Mouse (Mus musculus) 416B (cell line): ENCODE data around the gene Cdc42bpb.

ENCODE experiments used
- DNase-seq: peaks from one replicate; pipeline ENCODE4 v3.0.0; 2011; ENCODE audit warnings: low read depth

Gene Cdc42bpb

DNA sequence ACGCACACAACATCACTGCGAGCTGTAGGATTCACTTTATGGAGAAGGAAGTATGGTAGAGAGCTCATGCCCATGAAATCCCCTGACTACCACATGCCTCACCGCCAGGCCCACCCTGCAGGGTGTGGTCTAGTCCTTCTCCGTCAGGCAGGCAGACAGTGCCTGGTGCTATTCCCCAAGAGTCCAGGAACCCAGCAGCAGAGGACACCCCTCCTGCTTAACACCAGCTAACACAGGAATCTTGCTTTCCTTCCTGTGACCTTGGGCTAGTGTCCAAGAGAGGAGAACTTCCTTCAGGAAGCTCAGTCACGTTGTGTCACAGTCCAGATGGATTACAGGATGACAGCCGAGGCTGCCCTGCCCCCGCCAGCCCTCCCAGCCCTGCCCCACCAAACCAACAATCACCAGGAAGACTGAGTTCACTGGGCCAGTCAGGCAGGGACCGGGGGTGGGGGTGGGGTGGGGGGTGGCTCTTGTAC is 9.2 kb upstream of the Cdc42bpb start:
- DNase-seq, result peak; percentile 76

DNA sequence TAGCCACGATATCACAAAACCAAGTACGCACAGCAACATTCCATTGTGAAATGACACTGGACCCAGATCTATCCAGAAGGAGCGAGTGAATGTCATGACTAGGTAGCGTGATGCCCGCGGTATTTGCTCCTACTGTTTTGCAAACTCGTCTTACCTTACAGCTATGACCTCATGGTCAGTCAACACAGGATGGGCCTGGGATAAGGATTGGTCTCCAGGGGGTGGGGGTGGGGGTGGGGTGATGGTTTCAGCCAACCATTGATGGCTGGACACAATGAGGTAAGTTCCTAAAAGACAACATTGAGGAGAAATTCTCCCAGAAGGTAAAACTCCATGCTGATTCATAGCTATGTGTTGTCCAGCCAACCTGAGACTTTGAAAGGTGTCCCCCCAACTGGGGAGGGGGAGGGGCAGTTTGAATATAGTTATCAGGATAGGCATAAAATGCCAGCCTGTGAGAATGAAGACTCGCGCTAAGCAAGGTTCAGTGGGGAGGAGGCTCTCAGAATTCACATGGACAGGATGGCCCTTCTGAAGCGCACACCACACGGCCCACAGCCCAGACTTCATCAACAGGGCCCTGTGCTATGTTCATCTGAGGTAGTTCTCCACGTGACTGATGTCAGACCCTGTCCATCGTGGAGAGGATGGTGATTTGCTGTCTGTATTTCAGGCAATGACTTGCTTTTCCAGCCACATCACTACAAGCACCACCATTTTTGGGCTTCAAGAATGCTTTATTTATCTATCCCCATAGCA is 8.5 kb upstream of the Cdc42bpb start:
- no peak for DNase-seq

DNA sequence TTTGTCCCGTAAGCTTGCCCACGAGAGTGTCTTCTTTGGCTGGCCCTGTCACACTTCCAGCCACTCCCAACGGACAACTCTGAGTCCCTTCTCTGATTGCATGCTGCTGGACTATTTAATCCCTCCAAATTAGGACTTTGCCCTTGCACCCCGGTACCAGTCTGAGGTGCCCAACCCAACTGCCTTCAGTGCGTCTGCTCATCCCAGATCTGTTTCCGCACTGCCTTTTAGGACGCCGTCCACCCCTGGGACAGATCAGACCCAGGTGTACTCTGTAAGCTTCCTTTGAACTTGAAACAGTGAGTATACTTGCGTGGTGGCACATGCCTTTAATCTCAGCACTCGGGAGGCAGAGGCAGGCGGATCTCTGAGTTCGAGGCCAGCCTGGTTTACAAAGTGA is 1.3 kb upstream of the Cdc42bpb start:
- DNase-seq, result no peak

DNA sequence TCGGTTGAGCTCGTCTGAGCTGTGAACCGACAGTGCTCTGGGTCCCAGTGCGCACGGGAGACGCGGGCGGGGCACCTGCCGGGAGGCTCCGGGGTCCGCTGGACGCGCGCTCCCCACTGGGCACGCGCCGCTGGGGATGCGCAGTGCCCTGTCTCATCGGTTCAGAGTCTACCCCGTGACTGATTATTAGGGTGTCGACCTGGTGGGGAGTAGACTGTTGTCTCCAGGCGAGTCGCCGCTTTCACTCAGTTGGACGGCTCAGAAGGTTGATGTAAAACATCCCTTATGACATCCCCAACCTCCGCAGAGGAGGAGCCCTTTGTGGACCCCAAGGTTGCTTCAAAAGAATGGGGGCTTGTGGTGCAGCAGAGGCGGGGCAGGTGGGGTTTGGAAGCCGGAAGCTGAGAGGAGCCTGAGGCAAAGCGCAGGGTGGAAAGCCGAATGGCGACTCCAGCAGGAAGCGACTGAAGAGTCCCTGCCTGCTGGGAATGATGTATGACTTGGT is 520 bp upstream of the Cdc42bpb start:
- DNase-seq, result no peak

DNA sequence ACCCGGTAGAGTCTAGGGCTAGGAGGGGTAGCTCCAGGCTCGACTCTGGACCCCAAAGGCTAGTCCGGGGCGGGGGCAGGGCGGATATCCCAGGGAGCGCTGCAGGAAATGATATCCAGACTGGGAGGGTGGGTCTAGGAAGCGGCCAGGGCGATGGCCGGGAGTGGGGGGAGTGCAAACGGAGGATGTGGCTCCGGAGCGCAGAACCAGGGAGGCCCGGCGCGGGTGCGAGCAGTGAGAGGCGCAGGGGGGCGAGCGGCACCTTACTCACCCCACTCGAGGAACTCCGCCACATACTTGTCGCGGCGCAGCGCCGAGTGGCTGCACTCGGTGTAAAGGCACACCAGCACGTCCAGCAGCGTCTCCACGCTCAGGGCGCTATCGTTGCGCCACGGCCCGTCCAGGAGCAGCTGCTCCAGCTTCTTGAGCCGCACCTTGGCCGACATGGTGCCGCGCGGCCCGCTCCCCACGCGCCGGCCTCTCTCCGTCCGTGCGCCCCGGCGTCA is 639 bp downstream of the Cdc42bpb start:
- DNase-seq, result peak; percentile 29

DNA sequence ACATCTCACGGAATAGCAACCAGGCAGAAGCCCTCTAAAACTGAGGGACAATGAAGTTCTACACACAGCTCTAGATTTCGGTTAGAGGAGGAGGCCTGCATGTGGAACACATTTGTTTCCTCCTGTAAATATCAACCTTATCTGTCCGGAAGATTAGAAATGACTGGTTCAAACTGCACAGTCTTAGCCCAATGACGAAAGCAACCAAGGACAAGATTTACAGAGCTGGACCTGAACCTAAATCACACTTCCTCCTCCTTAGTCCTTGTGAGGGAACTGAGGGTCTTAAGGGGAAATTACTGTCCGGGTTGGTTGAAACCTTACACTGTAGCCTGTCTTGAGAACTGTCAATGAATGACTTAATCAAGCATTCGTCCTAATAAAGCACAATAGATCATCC is 1.5 kb downstream of the Cdc42bpb start:
- peak; percentile 78 for DNase-seq

DNA sequence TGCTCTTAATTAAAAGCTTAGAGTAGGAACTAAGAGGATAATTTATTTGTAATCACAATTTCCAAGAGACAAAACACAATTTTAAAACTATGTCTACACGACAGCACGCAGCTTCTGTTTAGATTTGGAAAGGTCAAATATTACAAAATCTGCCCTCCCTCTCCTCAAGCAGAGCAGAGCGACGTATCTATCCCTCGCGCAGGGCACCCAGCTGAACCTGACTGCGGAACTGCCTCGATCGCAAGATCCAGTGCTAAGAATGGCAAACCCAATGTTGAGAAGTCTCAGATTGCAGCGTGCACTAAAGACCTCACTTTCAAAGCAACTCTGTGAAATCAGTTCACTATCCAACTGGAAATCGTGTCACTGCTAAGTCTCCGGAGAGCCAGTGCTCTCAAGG is 2.0 kb downstream of the Cdc42bpb start:
- DNase-seq, result no peak

DNA sequence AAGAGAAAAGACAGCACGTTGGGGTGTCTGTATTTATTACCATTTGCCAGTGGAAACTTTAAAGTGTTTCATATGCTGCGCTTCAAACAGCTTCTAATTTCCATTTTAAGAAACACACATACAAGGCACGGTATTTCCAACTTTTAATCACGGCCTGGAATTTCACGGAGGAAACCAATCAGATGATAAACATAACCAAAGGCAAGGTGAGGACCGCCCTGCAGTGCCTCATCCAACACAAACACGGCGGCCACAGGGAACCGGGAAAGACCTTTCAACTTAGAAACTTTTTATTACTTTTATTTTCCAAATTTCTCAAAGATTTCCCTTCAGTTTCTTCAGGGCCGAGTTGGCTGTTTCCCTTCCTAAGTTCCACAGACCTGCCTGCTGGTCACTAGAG is 2.8 kb downstream of the Cdc42bpb start:
- DNase-seq, result no peak

DNA sequence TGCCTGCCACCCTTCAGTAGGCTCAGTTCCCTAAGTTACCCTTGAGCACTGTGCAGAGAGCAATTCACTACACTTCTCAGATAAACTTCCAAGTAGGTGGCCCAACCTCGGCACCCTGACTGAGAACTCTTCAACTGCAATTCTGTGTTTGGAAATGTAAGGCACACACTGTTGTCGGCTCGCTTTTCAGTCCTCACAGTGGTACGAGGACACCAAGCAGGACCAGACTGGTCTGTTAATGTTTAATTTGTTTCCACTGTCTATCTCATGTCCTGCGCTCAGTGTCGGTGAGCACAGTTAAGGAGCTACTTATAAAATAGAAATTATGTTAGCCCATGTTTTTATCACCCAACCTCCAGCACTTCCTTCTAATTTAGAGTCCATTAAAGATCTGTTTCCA is 4.1 kb downstream of the Cdc42bpb start:
- no peak for DNase-seq

DNA sequence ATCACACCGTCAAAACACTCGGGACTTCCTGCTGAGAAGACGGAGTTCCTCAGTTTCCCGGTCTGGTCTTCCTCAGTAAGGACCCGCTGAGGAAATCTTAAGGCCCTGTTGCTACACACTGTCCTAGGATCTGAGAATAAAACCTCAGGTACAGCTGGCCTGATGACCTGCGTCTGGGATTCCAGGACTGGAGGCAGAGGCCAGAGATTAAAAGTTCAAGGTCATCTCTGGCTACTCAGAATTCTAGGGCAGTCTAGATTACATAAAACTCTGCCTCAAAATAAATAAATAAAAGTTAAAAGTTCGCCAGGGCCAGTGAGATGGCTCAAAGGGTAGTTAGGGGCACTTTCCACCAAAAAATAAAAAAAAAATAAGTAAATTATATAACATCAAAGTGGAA is 5.6 kb downstream of the Cdc42bpb start:
- no peak for DNase-seq

DNA sequence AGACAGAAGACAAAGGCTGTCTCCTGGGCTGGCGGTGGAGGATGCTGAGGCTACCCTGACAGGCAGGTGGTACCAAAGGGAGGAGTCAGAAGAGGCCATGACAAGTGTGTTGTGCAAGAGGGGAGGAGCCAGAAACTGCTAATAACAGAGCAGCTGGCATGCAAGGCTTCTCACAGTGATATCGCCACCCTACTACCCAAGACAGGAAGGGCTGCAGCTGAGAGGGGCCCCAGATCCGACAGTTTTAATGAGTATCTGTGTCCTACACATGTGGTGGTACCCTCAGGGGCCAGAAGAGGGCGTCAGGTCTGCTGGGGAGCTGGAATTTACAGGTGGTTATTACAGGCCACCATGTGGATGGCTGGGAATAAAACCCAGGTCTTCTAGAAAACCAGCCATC is 7.3 kb downstream of the Cdc42bpb start:
- peak; percentile 85 for DNase-seq

DNA sequence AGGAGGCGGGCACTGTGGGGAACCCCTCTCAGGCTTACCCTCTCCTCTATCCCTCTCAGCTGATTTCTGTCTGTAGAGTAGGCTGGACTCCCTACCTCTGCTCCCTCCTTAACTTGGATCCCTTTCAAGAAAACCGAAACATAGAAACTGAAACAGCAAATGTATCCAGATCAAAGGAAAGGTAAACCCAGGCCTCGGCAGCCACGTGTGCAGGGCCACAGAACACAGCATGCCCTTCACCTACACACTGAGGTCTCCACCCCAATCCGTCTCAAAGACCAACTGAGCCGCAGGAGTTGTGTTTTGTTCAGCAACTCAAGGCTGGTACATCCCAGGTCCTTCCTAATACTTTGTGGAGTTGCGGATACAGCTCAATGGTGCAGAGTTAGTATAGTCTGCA is 10.5 kb downstream of the Cdc42bpb start:
- no peak for DNase-seq

DNA sequence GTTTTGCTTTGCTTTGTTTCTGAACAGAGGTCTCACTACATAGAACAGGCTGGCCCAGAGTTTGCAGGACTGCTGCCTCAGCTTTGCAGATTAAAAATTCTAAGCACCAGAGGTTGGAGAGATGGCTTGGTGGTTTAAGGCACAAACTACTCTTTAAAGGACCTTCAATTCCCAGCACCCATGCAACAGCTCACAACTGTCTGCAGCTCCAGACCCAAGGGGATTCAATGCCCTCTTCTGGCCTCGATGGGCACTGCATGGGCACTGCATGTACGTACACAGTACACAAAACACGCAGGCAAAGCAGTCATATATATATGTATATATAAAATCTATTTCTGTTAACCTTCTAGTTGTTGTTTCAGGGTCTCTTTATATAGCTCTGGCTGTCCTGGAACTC is 13.3 kb downstream of the Cdc42bpb start:
- no peak for DNase-seq

DNA sequence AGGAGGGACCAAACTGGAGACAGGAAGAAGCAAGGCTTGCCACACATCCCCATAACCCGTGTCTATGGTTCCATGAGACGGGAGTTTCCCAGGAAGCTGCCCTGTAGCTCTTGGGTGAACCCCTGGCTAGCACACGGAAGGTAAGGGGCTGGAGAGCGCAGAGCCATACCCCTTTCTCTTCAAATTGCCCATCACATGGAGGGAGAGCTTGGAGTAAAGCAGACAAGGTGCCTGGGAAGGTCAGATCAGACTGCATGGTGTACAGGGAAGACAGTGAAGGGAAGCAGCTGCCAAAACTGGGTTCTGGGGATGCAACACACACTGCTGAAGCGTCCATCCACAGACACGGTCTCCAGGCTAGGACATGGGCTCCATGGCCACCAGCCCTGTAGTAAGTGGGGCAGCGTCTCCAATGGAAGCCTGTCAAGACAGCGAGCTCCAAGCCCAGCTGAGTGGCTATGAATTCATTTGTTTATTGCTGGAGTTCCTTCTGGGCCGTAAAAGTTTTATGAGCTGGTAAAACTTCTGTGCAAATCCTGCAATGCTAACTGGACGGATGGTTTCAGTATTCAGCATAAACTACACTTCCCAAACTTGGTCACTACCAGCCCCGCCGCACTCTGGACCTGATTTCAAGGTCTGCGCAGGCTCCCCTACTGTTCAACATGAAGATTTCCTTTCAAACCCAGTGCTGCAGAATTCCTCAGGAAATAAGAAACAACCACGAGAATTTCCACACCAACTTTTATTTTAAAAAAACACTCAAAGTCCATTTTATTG is 16.0 kb downstream of the Cdc42bpb start:
- no peak for DNase-seq

DNA sequence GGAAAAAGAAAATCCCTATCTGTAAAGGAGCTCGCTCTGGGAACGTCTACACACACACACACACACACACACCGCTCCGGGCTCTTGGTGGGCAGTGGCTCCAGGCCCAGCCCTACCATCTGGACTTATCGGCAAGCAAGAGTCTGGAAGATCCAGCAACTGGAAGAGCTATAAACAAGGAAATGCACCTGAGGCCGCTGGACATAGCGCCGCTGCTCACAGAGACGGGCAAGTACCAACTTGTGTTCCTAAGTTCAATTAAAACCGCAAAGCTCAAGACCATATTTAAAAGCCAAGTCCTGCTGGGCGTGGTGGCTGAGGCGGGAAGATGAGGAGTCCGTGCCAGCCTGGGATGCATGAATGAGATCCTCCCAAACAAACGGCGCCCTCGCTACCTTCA is 16.8 kb downstream of the Cdc42bpb start:
- no peak for DNase-seq

DNA sequence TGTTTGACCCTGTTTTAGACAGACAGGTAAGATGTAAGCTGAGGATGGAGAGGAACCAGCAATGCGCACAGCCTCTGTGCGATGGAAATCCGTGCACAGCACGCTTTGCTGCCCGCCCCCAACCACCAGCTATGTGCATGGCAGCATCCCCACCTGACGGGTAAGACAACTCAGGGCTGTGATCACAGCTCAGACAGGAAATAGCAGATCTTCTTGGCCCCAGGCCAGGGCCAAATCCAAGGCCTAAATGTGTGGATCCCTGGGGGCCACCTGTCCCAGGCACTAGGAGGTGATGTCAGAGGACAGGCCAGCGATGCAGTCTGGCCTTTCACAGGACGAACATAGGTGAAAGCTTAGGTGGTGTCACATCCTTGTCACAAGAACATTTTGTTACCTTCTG is 21.3 kb downstream of the Cdc42bpb start:
- no peak for DNase-seq

DNA sequence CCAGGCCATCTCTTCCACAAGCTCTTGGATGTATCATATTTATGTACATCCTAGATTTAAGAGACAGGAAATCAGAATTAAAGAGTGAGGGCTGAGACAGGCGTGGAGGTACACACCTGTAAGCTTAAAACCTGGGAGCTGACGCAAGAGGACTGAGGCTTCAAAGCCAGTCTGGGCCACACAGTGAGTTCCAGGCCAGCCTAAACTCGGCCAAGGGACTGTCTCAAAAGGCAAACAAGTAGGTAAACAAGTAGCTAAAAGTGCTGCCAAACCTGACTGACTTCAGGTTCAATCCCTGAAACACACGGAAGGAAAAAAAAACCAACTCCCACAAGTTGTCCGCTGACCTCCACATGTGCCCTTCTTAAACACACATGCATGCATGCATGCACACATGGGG is 23.4 kb downstream of the Cdc42bpb start:
- no peak for DNase-seq

DNA sequence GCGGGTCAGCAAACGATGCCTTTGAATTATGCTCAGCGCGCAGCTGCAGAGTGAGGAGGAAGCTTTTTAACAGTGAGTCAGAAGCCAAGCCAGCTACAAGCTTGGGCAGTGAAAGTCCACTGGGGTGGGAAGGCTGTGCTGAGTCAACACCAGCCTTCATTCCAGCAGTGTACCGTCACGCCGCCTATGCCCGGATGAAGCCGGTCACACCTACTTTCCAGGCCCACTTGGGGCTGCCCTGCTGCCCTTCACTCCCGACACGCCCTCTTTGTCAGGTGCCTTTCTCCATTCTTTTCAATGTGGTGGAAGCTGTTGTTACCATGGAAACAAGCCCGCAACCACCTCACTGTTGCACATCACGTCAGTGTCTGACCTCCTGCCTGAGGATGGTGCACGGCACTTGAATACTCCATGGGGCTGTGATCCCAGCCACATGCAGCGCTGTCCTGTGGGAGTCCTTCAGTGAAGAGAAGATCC is 24.0 kb downstream of the Cdc42bpb start:
- no peak for DNase-seq

DNA sequence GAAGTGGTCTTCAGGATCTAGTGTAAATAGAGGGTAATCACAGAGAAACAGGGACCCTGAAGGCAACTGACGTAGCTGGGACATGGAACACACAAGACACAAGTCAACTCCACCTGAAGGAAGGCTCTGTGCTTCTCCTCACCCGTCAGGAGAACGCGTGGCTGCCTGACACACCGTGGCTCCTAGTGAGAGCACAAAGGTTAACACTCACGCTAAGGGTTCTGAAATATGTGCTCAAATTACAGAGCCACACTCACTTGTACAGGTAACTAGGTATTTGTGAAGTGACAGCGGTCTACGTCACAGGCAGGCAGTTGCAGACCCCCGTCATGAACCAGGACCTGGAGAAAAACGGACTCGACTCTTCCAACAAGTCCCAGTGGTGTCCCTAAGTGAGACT is 24.5 kb downstream of the Cdc42bpb start:
- no peak for DNase-seq

DNA sequence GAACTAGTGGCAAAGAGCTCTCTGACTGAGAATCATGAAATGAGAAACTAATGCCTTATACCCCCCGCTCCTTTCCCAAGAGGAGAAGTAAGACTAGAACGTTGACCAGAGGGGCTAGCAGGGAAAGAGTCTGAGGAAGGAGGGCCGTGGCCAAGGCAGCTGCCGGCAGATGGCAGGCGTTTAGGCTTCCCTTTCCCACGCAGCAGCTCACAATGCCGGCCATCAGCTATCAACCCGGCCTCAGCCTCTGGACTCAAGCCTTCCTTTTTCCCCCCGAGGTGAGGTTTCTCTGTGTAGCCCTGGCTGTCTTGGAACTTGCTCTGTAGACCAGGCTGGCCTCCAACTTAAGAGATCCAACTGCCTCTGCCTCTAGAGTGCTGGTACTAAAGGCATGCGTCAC is 25.0 kb downstream of the Cdc42bpb start:
- DNase-seq, result no peak

DNA sequence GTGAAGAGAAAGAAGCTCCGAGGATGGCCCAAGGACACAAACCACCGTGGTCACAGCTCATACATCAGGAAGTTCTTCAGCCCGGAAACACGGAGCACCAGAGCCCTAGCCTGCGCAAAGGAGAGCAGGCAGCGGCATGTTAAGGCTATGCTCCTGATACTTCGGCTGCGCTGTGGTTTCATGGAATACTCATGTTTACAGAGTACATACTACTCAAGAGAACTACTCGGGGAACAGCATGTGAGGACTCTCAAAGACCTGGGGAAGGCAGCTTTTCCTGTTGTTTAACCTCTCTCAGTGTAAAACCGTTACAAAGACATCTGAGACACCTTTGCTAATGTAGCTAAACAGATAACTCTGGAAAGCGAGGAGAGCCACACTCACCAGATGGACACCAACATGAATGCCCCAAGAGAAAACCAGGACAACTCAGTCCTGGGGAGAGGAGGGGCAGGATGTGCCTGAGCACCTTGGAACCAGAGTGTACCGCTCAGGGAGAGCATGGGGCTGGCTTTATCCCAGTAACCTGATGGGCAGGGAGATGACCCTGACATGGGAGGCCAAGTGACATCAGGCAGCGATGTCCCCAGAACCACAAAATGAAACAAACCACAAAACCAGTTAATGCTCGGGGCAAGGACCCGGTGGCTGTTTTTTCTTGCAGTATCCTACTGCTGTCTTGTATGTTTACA is 27.8 kb downstream of the Cdc42bpb start:
- peak; percentile 76 for DNase-seq

DNA sequence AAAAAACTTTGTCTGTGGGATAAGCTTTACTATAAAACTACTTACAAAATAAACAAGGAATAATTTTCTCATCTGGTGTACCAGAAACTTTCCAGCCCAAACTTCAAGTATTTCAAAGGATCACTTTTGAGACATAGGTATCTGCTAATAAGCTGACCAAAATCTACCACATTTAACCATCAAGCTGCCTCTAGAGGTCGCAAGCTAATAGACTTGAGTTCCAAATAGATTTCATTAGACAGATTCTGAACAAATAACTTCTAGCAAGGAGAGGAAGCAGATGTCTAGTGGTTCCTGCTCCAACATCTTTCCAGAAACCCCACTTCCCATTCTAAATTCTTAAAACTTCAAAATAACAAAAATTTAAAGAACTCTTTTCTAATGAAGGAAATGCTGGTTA is 33.6 kb downstream of the Cdc42bpb start:
- DNase-seq, result peak; percentile 54
